Mouse (Mus musculus) Patski (cell line): Measurements from ENCODE around the gene Slco2b1. TPM values are rescaled to one million over a fixed set of nuclear protein-coding genes. Genes with fewer than 3 reads are reported as not detected.
"Not testable (repeated sequence)": the region's sequence is repeated elsewhere in the genome, so short reads cannot be mapped to it uniquely, and the experiment has no call there.

ENCODE experiments used
- ATAC-seq: fragments of 100-300 bp; one replicate; pipeline ENCODE4 v1.8.0; 2021
- CTCF ChIA-PET: fragments of 350-600 bp; sonication (Branson Sonifier 250); formaldehyde crosslinking; loops from one replicate; lab custom pipeline; 2022; ENCODE audit warnings: inconsistent platforms; lab: Charles Lee
- POLR2A ChIA-PET: fragments of 350-600 bp; sonication (Branson Sonifier 250); formaldehyde crosslinking; loops from one replicate; lab custom pipeline; 2022; ENCODE audit warnings: antibody characterized with exemption, inconsistent platforms; lab: Charles Lee
- DNase-seq: peaks from one replicate; pipeline ENCODE4 v3.0.0-alpha.2; 2011; ENCODE audit warnings: low read depth, low spot score
- H3K27me3 ChIP-seq: fragments of 371-371 bp; one replicate; pipeline ENCODE4 v1.5.1; 2021
- CTCF ChIP-seq: fragments of 100-300 bp; IDR thresholded peaks from one replicate; pipeline ENCODE4 v1.5.1; 2021
- in situ Hi-C: fragments of 300-500 bp; cut with MboI; formaldehyde crosslinking; loops from 3 replicates; pipeline ENCODE4 v1.11.1; 2018; ENCODE audit warnings: low pct_unique_long_range_greater_than_20kb, mixed read lengths
- polyA plus RNA-seq: library from polyadenylated mRNA; unstranded; gene quantifications from one replicate; pipeline ENCODE4 v1.2.3, GENCODE M21; 2021

The Slco2b1 gene
- not detected for polyA plus RNA-seq

DNA sequence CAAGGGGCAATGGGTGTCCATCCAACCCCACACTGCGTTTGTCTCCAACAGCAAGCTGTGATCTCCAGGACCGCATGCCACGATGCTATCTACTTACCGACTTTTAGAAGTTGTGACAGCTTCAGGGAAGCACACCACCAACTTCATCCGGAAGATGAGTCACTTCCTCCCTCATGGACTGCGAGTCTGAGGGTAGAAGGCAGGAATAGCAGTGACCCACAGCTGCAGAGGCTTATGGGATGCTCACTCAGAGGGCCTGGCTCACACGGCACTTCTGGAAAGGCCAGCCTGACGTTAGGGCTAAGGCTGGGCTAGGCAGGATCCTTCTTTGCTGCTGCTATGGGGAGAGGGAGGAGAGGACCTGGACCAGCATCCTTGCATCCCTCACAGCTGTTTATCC is at the start of gene Slco2b1:
Gene Slco2b1, minus strand, starts transcription at position 175 of the 400 bp plus-strand sequence.
- no peak for TF ChIP-seq CTCF

DNA sequence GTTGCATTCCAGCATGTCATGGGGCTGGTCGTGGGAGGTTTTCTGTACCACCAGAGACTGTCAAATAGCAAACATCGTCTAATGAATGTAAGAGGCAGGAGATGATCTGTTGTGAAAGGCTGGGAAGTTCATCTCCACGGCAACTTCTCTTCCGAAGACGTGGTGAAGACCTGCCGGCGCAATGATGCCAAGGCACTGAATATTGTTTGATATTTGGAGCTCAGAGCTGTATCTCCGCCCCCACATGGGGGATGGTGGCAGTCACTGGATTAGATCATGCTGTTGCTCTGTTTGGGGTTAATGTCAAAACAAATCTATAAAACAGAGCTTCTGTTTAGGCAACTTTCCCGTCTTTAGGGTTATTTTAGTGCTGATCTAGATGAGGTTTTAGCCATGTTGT is 28.1 kb upstream of the Slco2b1 start:
- H3K27me3 ChIP-seq, result peaks cover 16% of the 10 kb centered on the region
- ATAC-seq, result no peak
- POLR2A ChIA-PET, result no interaction called here
- no peak for DNase-seq
- in situ Hi-C loops, result no loop called here
- no peak for TF ChIP-seq CTCF
- CTCF ChIA-PET, result interaction anchor here (1.6 kb wide), 1 partner anchor 13 kb away, joined by 3 read pairs; no protein-coding TSS in a partner anchor

More for the DNA sequence above, at the start of gene Slco2b1:
- ATAC-seq, result no peak
- ChIA-PET CTCF (interaction anchor here (1.0 kb wide), 1 partner anchor 37 kb away, joined by 3 read pairs; no protein-coding TSS in a partner anchor), POLR2A (no interaction called here)
- peaks cover 29% of the 10 kb centered on the region for H3K27me3 ChIP-seq
- in situ Hi-C loops, result loop anchor here (5.0 kb wide), 1 partner anchor 94 kb away; no protein-coding TSS in a partner anchor
- DNase-seq, result no peak

DNA sequence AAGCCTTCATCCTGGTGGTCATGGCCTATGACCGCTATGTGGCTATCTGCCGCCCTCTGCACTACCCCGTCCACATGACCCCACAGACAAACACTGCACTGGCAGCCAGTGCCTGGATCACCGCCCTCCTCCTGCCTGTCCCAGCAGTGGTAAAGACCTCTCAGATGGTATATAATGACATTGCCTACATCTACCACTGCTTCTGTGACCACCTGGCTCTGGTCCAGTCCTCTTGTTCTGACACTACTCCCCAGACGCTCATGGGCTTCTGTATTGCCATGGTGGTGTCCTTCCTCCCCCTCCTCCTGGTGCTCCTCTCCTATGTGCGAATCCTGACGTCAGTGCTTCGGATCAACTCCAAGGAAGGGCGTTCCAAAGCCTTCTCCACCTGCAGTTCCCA is 24.4 kb upstream of the Slco2b1 start:
- DNase-seq, POLR2A ChIA-PET, ATAC-seq, in situ Hi-C loops, H3K27me3 ChIP-seq, CTCF ChIA-PET: not testable (repeated sequence)

DNA sequence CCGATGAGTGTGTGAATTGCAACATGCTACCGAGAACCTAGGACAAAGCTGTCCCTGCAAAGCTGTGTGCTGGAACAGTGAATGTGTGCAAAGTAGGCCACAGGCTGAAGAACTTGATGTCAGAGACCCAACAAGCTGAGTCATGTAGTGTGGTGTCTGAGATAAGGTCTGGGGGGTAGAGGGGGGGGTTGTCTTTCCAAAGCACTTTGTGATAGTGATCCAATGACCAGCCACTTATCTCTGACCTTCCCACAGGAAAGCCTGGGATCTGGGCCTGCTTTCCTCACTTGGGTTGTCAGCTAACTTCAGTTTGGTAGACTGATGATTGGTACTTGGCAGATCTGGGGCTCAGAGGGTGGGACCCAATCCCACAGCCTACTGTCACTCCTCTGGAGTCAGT is 23.5 kb upstream of the Slco2b1 start:
- POLR2A ChIA-PET, result no interaction called here
- TF ChIP-seq CTCF, result no peak
- peaks cover 7% of the 10 kb centered on the region for H3K27me3 ChIP-seq
- no peak for DNase-seq
- CTCF ChIA-PET, result no interaction called here
- in situ Hi-C loops, result no loop called here
- no peak for ATAC-seq

DNA sequence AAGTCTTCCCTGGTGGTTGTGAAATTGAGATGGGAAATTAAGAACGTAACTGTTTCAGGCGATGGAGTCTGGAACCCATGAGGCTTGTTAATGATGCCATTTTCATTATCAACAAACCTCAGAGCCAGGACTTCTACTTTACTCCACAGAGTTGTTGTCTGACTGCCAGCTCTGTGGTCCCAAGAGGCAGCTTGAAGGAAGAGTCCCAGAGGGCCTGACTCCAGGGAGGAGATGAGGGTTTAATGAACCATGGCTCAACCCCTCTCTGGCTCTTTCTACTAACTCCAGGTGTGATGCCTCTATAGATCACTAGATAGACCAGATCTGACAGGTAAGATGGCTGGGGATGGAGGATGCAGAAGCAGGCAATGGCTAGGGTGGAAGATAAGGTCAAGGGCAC is 18.8 kb upstream of the Slco2b1 start, which contains the start of gene Olfr520:
Gene Olfr520, plus strand, starts transcription at position 301 of the 400 bp plus-strand sequence.
- in situ Hi-C loops, result no loop called here
- CTCF ChIA-PET, result no interaction called here
- TF ChIP-seq CTCF, result no peak
- ATAC-seq (no peak), DNase-seq (no peak)
- H3K27me3 ChIP-seq, result no peaks in the 10 kb centered on the region
- POLR2A ChIA-PET, result no interaction called here

DNA sequence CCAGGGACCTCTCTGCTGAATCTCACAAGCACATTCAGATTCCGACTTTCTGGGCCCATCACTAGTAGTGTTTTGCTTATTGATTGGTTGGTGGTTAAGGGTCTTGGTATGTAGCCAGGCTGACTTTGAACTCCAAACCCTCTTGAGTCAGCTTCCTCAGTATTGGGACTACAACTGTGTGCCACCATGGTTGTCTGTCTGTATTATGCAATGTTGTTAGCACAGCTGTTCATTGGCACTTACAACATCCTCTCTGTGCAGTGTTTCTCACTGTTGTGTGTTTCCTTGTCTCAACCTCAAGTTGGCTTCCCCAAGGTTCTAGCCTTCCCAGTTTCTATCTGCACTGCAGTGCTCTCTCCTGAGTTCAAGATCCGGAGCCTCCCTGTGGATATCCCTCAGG is 5.4 kb upstream of the Slco2b1 start:
- ATAC-seq (no peak), DNase-seq (no peak)
- no peak for TF ChIP-seq CTCF
- in situ Hi-C loops, result no loop called here
- CTCF ChIA-PET, result no interaction called here
- POLR2A ChIA-PET, result no interaction called here
- H3K27me3 ChIP-seq, result peaks cover 15% of the 10 kb centered on the region

DNA sequence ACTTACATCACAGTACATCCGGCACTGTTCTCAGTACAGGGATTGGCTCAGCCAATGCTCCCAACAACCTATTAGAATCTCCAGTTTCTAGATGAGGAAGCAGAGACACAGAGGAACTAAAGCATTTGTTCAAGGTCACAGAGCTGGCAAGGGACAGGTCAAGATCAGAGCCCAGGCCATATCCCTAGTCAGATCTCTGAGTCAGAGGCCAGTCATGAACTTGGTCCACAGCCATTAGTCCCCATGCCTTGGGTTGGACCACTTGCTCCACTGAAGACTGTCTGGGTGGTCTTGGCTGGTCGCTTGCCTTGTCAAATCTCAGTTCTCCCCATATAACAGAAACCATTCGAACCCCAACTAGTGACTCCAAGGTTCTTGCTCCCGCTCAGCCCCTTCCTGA is 1.3 kb upstream of the Slco2b1 start:
- CTCF ChIA-PET, result no interaction called here
- POLR2A ChIA-PET, result no interaction called here

DNA sequence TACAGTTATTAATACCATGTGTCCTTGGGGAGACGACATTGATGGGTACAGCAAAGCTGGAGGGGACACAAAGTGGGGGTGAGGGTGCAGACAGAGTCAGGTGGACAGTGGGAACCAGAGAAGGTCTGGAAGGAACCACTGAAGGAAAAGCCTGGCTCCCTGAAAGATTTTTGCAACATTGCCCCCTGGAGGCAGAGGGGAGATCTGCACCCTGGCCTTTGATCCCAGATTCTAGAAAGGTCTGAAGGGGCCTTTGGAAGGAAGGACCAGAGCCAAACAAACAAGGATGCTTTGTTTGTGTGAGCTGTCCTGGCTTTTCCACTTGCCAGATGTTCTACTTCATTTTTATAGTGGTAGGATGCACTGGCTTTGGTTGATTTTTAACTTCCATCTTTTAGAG is 664 bp downstream of the Slco2b1 start:
- in situ Hi-C loops, result loop anchor here (5.0 kb wide), 1 partner anchor 93 kb away; no protein-coding TSS in a partner anchor
- ATAC-seq (no peak), DNase-seq (no peak)
- ChIA-PET CTCF (interaction anchor here (0.7 to 1.9 kb wide), 5 partner anchors 9 to 212 kb away, joined by 3 to 4 read pairs (median 3); no protein-coding TSS in a partner anchor), POLR2A (no interaction called here)
- peak; percentile 85 for TF ChIP-seq CTCF
- H3K27me3 ChIP-seq, result peaks cover 29% of the 10 kb centered on the region

More for the DNA sequence above, 1.3 kb upstream of the Slco2b1 start:
- DNase-seq, result no peak
- no peak for TF ChIP-seq CTCF
- in situ Hi-C loops, result loop anchor here (5.0 kb wide), 1 partner anchor 95 kb away; no protein-coding TSS in a partner anchor
- peaks cover 34% of the 10 kb centered on the region for H3K27me3 ChIP-seq
- ATAC-seq, result no peak

DNA sequence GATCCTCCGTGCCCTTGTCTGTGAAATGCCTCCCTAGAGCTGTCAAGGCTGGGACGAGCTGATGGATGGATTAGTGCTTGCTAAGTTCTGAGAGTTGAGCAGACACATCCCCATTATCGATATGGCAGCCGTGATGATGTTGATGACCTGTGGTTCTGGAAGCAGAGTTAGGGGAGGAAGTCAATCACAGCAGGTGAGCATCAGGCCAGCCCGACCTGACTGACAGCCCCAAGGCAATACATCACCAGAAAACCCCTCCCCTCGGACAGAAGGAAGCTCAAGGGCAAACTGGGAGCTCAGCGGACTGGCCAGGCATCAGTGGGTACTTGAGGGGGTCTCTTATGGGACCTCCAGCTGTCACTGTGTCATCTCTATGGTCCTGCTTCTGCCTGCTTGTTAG is 1.1 kb downstream of the Slco2b1 start:
- ChIA-PET POLR2A (no interaction called here), CTCF (interaction anchor here (0.7 to 1.9 kb wide), 4 partner anchors 8 to 211 kb away, joined by 3 to 4 read pairs (median 3); no protein-coding TSS in a partner anchor)
- in situ Hi-C loops, result loop anchor here (5.0 kb wide), 1 partner anchor 93 kb away; no protein-coding TSS in a partner anchor
- DNase-seq (no peak), ATAC-seq (no peak)
- H3K27me3 ChIP-seq, result peaks cover 29% of the 10 kb centered on the region
- TF ChIP-seq CTCF, result no peak

DNA sequence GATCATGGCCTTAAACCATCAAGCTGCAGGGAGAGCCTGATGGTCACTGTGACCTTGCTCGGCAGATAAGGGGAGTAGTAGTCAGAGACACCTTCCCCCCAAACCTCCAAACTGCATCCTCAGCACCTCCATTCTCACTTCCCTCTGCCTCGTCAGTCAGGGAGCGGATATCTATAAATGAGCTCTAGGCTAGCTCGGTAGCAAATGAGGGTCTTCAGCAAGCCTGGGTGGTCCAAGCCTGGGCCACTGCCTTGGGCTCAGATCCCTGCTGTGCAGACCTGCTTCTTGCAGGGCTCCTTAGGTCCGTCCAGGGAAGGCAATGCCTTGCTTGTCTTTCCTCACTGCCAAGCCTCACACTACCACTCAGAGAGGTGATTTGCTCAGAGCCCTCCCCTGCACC is 2.4 kb downstream of the Slco2b1 start:
- ChIA-PET POLR2A (interaction anchor here (0.6 kb wide), 1 partner anchor 60 kb away, joined by 3 read pairs; no protein-coding TSS in a partner anchor), CTCF (interaction anchor here (1.9 kb wide), 1 partner anchor 208 kb away, joined by 4 read pairs; no protein-coding TSS in a partner anchor)
- no peak for TF ChIP-seq CTCF
- ATAC-seq (no peak), DNase-seq (no peak)
- in situ Hi-C loops, result no loop called here
- H3K27me3 ChIP-seq, result peaks cover 31% of the 10 kb centered on the region

DNA sequence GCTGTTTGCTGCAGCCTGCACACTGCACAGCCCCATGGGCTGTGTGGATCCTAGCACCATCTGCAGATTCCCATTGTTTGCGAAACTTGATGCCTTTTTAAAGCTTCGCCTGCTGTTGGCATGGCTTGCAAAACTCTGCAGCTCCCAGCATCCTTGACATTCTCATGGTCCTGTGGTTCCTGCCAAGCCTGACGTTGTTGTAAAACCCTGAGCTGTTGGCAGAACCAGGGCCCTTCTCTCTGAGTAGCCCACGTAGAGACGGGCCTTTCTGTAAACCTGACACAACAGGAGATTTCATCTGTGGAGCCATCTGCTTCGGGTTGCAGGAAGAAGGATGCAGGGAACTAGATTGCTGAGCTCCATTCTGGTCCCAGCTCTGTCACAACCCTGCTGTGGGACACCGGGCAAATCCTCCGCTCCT is 2.8 kb downstream of the Slco2b1 start:
- ChIA-PET POLR2A (no interaction called here), CTCF (no interaction called here)
- DNase-seq, result no peak

More for the DNA sequence above, 2.8 kb downstream of the Slco2b1 start:
- no peak for TF ChIP-seq CTCF
- in situ Hi-C loops, result no loop called here
- ATAC-seq, result no peak
- peaks cover 31% of the 10 kb centered on the region for H3K27me3 ChIP-seq
